Mouse (Mus musculus): ENCODE measurements around the gene Safb. TPM values are rescaled to one million over a fixed set of nuclear protein-coding genes. Genes with fewer than 3 reads are reported as not detected.

Safb gene
- 300 TPM for total RNA-seq (2023)

DNA sequence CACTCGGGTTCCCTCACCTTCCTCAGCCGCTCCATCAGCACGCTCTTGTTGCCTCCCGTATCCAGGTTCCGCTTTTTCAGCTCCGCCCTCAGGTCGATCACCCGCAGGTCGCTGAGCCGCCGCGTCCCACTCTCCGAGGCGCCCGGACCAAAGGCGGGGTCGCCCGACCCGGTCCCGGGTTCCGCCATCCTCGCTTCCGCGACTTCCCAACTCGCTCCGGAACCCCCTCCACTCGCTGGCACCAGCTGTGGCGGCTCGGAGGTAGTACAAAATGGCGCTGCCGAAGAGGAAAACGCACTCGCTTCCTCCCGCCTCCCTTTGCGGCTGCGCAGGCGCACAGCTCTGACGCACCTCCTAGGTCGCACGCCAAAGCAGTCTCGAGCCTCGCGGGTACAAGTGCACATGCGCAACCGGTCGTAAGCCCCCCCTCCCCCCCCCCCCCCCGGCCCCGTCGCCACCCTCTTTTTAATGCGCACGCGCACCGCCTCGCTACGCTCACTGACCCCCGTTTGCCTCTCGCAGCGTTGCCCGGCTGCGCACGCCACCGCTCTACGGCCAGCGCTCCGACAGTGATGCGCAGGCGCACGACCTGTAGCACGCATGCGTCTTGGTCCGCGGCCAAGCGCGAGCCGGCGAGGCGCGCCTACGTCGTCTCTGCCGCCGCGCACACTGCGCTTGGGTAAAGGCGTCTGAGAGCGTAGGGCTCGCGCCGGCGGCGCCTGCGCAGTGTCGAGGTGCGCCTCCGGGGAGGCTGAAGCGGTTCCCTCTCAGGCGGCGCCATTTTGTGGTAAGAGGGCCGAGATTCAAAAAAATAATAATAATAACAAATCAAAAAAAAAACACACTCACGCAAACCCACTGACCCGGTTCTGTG is at the start of gene Safb, which contains the start of gene Safb2:
Gene Safb, plus strand, starts transcription at position 569 of the 874 bp plus-strand sequence.
Gene Safb2, minus strand, starts transcription at position 329 of the 874 bp plus-strand sequence.

DNA sequence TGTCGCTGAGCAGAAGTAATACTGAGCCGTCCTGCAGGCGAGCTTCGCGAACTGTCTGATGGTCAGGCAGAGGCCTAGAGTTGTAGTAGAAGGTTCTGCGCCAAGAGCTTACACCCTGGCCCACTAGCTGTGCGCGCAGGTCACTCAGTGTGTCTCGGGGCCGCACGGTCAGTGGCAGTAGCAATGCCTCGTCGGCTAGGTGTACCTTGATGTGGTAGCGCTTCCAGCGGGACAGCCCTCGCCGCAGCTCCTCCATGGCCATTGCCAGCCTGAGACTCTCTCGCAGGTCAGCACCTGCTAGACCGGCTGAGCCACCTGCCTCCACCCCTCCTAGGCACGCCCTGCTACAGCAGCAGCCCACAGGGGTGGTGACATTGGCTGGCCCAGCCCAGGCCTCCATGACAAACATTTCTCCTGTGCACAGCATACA is 30.5 kb upstream of the Safb start, which contains the start of gene Gm20219:
Gene Gm20219, minus strand, starts transcription at position 266 of the 430 bp plus-strand sequence.

DNA sequence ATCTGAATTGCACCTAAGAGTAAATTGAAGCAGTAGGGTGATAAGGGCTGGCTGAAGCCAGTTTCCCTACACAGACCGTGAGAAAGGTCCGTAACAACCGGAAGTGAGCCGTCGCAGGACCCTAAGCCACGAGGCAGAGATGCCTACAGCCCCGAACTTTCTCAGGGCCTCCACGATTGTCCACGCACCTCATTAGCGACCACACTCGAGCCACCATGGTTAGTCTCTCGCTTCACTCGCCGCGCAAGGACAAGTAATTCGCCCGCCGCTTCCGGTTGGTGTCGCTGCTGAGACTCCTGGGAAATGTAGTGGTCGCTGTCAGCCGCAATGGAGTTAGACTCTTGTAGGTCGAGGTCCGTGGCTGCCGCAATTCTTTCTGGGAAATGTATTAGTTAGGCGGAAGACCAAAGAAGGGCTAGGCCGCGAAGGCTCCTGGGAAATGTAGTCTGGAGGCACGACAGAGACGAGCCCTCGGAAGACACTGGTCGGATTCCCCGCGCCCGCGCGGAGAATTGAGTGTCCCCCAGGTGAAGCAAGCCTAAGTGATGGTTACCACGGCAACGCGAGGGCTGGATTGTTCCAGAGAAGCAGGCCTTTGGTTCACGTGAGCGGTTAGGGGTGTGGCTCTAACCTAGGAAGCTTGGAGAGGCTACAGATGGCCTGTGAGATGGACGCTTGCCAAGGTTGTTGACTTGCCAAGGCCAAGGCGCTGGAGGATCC is 25.0 kb downstream of the Safb start, which contains the start of gene 2410015M20Rik:
Gene 2410015M20Rik, minus strand, starts transcription at position 320 of the 720 bp plus-strand sequence.

DNA sequence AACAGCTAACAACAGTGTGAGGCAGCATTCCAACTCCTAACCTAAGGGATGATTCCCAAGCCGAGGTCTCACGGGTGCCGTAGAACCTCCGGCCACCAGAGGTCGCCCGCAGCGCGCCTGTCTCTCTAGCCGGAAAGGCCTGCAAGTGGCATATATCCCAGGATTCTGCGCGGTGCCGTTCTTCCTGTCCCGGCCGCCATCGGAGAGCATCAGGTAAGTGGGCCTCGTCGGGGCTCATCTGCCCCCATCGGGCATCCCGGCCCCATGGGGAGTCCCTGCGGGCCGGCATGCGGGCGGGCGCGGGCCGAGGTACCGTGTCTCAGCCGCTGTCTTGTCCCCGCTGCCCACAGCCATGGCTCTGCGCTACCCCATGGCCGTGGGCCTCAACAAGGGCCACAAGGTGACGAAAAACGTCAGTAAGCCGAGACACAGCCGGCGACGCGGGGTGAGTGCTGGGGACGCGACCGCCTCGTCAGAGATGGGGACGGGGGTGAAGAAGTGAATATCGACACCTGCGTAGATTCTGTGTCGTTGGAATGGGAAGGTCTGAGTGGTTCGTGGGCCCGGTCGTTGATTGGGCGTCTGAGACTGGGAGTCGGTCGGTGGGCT is 28.7 kb downstream of the Safb start, which contains the start of gene Rpl36:
Gene Rpl36, plus strand, starts transcription at position 181 of the 609 bp plus-strand sequence.

DNA sequence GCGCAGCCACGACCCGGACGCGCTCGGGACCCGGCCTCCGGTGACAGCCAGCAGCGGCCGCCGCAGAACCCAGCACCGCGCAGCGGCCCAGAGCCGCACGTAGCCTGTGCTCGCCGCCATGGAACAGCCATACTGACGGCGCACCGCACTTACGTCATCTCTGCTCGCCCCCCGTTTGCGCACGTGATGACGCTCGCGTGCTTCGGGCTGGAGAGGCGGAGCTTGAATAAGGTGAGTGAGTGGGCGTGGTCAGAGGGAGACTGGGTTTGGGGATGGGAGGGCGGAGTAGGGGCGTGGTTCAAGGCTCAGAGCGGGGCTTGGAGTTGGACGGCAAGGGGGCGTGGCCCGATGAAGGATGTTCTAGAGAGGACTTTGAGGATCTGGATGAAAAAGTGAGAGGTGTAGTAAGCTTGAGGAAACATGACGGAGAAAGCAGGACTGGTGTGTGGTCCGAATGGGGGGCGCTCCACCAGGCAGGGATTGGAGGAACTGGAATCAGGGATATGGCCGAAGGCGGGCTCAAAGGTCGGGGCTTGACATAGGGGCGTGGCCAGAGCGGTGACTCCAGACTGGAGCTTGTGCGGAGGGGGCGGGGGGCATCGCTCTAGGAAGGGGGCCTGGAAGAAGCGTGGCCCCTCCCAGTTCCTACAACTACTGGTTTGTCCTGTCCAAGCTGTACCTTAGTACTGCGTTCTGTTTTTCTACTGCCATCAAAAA is 42.3 kb downstream of the Safb start, which contains the start of gene Lonp1:
Gene Lonp1, minus strand, starts transcription at position 134 of the 717 bp plus-strand sequence.

DNA sequence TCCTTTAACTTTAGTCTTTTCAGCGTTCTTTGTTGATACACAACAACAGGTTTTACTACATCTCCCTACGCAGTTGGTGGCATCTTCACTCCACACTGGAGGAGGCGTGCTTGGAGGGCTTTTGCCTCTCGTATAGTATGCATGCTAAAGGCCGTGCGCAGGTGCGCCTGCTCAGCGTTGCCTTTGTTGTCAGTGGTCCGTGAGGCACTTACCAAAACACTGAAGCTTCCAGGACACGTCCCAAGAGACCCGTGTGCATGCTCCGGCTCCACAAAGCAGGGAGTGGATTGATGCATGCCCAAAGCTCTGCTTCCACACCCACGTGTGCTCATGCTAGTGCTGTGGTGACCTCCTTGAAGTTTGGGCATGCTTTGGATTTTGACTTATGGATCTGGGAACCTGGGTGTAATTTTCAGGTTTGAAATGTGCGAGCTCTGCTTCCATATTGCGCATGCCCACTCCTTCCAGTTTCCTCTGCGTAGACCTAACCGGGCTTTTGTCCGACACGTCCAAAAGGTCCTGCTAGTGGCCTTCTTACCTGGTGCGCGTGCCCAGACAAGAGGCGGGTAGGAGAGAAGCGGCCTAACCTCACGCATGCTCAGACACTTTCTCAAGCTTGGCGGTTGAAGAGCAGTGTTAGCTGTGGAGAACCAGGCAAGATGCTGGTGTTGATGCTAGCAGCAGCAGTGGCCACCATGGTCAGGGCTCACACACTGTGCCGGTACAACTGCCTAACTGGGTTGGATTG is 43.1 kb downstream of the Safb start, which contains the start of gene Catsperd:
Gene Catsperd, plus strand, starts transcription at position 614 of the 748 bp plus-strand sequence.

Other genes with a start within 250 kb of the Safb start
- 11.4 TPM for gene Ptprs, start 108.3 kb upstream of the Safb start, total RNA-seq (2023)
- gene Znrf4, start 72.4 kb upstream of the Safb start, total RNA-seq (2023) = not detected
- 12.2 TPM for gene Gm20219, start 30.4 kb upstream of the Safb start, total RNA-seq (2023)
- gene Safb2, start 240 bp upstream of the Safb start, total RNA-seq (2023) = 425 TPM
- 94.2 TPM for gene 2410015M20Rik, start 24.9 kb downstream of the Safb start, total RNA-seq (2023)
- 1,819 TPM for gene Rpl36, start 28.6 kb downstream of the Safb start, total RNA-seq (2023)
- 51.3 TPM for gene Lonp1, start 42.1 kb downstream of the Safb start, total RNA-seq (2023)
- 0.59 TPM for gene Catsperd, start 43.3 kb downstream of the Safb start, total RNA-seq (2023)
- gene Ranbp3, start 88.5 kb downstream of the Safb start, total RNA-seq (2023) = 111 TPM
- gene Ndufa11, start 132.9 kb downstream of the Safb start, total RNA-seq (2023) = 64.4 TPM
- gene Vmac, start 133.2 kb downstream of the Safb start, total RNA-seq (2023) = 10.4 TPM
- not detected for gene Nrtn, start 172.7 kb downstream of the Safb start, total RNA-seq (2023)
- 60.2 TPM for gene Dus3l, start 179.9 kb downstream of the Safb start, total RNA-seq (2023)
- 1.5 TPM for gene Prr22, start 185.4 kb downstream of the Safb start, total RNA-seq (2023)
- 17.7 TPM for gene Rfx2, start 246.2 kb downstream of the Safb start, total RNA-seq (2023)